Mouse (Mus musculus) retina, postnatal 1 day (tissue): ENCODE measurements at regions not wholly inside any gene's neighbourhood (a gene's known extent, or its start where the extent isn't known, plus 50 kb on each side); places are given as distances from the start of the nearest gene placed in this dataset.
"Not testable (repeated sequence)": the region's sequence is repeated elsewhere in the genome, so short reads cannot be mapped to it uniquely, and the experiment has no call there.

Source experiments
- DNase-seq: peaks from one replicate; pipeline ENCODE4 v3.0.0-alpha.2; 2012

DNA sequence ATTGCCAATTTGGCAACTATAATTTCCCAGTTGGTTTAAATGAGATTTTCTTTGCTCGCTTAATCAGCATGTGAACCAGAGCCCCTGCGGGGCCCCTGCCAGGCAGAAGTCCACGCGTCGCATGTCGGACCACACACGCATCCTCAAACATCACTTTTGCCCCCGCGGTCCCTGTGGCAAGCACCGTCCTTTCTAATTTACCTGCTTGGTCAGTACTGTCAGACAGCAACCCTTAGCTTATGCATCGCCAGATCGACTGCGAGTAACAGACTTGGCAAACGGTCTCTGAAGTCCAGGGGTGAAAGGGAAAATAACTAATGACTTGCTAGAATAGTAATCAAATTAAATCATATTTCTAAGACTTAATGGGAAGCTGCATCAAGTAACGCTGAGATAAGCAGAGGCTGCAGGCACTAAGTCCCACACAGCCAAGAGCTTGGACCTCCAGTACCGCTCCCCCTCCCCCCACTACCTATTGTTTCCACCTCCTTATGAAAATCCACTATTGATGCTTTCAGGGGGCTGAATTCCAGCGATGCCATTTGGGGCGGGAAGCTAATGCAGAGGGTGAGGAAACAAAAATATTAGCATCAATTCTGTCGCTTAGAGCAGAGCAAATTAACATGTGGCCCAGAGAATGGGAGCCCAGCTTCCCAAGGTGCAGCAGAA is 142.0 kb upstream of the Cntnap4 start:
- DNase-seq = peak; percentile 21

DNA sequence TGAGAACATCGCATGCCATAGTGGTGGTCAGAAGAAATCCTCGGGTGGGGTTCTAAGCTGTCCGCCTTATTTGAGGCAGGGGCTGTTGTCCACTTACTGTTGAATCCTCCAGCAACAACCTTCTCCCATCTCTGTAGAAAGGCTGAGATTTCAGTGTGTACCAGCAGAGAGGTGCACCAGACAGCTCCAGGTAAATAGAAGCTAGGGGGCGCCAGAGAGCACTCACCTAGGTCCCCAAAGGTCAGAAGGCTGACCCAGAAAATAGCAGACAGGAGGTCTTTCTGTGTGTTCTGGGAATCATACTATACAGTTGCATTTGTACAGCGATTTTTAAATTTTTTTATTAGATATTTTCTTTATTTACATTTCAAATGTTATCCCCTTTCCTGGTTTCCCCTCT is 157.9 kb upstream of the Cntnap4 start:
- no peak for DNase-seq

DNA sequence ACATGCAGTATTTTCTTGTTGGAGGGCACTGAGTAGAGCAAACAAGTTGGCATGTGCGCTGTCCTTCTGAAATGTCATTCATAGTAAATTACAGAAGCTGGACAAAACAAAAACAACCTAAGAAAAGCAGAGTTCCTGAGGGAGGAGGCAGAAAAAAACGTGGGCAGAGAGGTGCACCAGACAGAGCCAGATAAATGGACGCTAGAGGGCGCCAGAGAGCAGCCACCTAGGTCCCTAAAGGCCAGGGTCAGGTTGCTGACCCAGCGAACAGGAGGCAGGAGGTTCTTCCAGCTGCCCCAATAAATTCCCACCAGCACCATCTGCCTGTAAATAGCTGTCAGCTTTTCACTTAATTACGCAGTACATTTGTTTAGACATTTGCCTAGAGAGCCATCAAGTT is 158.6 kb upstream of the Cntnap4 start:
- peak; percentile 57 for DNase-seq

DNA sequence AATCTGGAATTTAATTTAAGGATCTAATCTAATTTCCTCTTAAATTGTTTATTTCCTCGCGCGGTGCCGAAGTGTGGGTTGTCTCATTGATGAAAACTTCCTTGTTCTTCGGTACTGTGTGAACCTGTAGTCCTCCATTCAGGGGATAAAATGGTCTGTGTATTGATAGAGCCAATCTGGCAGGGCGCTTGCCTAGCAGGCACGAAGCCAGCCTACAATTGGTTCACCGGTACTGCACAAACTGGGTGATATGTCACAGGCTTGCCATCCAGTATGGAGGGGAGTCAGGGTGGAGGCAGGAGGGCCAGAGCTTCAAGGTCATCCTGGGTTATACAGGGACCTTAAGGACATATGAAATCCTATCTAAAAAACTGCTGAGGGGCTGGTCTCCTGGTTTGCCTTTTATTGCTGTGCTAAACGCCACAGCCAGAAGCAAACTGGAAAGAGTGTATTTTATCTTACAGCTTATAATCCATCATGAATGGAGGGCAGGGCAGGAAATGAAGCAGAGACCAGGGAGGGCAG is 161.6 kb upstream of the Cntnap4 start:
- DNase-seq = no peak

DNA sequence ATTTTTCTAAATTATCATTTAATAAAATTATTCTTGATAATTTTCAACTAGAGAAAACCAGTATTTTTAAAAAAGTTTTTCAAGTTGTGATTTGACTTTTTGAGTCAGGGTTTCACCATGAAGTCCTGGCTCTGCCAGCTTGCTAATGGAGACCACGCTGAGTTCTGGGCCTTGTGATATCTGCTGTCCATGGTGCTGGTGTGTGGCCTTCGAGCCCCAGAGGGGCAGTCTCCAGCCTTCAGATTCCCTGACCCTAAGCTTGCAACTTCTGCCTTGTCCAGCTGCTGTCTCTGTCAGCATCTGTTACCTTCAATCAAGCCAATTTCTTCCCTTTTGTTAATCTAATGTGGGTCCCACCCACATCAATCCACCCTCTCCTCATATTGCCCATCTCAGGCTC is 165.8 kb upstream of the Cntnap4 start:
- DNase-seq = no peak

DNA sequence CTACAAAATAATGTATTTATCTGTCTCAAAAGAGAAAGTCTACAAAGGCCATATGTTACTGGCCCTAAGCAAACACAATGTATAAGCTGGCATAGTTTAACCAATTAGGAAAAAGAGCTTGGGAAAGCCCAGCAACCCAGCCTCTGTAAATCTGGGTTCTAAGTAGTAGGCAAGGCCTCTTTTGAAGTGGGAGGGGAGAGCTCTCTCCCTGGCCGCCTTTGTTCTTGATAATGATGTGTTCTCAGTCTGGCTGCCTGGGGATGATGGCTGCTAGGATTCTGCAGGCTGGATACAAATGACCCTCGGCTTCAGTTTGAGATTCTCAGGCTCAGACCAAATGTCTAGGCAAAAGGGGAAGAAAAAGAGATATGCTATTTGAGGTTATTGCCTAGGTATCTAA is 172.4 kb upstream of the Cntnap4 start:
- DNase-seq = peak; percentile 7

DNA sequence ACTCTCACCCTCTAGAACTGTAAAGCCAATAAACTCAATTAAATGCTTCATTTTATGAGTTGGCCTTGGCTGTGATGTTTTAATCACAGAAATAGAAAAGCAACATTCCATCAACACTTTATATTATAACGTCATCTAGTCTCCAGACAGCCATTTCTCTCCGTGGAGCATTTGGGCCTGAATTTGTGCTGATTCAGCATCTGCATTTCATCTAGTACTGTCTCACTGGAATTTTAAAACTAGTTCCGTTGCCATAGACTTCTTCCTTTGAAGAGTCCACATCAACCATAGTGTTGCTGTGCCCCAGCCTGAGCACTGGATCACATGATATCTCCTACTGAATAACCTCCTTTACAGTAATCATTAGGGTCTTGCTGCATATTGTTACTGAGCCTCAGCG is 179.7 kb upstream of the Cntnap4 start:
- DNase-seq = no peak

DNA sequence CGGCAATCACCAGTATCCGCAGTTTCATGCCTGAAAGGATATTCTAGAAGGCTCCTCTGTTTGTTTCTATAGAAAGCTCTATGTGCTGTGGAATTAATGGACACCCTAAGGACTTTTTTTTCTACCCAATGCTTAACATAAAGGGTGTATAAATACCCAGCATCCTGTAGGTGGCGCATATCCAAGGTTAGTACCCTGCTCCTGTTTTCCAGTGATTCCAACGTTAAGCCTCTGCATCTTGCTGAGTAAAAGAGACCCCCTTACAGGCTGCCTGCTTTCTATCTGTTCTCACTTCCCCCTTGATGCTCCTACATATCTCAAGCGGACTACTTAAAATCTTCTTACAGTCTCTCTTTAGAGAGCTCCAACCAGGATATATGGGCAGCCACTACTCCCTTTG is 221.5 kb upstream of the Cntnap4 start:
- DNase-seq = peak; percentile 68

DNA sequence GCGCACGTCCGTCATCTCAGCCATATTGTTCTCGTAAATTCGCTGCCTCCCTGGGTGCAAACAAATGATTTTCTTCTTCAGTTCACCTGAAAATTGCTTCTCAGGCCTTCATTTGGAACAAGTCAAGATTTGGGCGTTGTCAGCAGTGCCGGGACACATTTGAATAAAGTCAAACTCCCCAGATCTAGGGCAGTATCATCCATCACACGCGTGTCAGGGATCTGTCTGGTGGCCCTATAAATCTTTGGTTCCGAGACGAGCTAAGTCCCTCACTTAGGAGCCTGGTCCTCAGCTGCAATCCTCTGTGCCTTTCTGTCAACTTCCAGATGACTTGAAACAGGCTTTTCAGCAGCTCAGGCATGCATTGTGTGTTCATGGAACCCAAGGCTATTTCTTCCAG is 236.7 kb upstream of the Cntnap4 start:
- DNase-seq = no peak

DNA sequence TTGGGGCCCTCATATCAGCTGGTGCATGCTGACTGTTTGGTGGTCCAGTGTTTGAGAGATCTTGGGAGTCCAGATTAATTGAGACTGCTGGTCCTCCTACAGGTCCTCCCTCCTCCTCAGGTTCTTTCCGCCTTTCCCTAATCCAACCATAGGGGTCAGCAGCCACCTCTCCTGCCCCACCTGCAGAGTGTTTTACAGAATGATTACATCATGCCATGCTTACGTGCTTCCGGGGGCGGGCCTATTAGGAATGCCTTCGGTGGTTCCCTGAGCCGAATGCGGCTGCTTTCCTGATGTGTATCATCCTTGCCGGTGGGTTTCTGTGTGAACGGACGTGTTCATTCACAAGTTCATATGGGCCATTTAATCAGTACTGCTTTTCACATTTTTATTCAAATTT is 237.8 kb upstream of the Cntnap4 start:
- DNase-seq = no peak

DNA sequence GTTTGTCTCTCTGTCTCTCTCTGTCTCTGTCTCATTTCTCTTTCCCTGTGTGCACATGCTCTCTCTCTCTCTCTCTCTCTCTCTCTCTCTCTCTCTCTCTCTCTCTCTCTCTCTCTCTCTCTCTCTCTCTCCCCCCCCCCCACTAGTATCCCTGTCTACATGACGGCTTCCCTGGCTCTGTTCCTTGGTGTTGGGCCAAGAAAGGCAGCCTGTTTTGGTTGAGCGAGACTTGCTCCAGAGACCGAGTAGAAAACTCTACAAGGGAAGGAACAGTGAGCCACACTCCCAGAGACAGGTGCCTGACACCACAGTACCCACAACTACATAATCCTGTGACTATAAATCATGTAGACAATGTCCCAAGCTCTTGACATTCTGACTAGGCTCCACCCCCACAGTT is 260.0 kb upstream of the Cntnap4 start:
- DNase-seq = no peak

DNA sequence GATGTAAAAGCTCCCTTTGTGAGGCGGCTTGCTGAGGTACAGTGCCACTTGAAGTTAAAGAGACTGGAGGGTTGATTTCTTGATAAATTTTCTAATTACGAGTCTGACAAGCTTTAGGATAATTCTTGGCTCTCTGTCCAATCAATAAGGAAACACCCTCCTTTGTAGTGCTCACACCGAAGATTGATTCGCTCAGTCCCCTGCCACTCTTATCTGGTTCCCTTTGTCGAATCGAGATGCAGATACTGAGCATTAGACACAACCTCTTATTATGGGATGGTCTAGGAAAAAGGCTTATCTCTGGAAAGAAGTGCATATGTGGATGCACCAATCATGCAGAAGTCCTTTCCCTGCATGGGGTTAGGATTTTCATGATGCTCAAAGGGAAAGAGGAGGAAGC is 261.5 kb upstream of the Cntnap4 start:
- no peak for DNase-seq

DNA sequence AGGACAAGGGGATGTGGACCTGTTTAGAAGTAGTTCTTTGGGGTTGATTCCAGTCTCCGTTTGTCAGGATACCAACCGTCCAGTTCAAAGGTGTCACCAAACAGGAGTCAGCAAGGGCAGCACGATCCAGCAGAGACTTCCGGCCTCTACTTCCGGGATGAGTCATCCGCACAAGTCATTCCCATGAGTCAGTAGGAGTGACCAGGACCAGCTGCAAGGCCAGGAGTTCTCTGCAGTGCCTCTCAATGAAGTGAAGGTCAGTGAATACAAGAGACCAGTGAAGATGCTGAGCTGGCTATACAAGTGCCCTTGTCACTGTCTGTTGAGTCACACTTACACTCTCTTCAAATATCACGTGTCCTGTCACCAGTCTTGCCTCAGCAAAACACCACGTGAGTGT is 272.8 kb upstream of the Cntnap4 start:
- DNase-seq = no peak

DNA sequence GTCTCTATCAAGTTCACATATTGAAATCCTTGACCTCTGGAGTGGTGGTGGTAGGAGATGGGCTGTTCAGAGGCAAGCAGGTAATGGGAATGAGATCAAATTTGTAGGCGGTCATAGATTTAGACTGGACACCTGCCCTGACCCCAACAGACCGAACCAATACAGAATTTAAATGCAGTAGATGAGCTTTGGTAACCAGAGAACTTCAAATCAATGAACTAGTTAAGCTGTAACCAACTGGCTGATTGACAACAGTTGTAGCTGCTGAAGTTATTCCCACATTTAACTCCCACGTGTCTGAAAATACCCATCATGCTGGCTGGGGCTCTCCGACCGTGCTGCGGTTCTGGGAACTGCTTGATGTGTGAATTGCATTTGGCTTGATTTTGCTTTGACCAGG is 268.5 kb upstream of the Gm6793 start:
- no peak for DNase-seq

DNA sequence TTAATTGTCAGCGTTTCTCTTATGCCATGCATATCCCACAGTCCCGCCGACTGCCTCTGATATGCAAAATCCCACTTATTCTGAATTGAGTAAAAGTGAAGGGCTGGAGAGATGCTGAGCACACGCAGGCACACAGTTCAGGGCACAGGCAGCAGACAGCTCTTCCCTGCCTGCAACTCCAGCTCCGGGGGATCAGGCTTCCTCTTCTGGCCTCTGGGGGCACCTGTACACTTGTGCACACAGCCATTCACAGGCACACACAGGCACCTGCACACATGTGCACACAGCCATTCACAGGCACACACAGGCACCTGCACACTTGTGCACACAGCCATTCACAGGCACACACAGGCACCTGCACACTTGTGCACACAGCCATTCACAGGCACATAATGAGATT is 254.8 kb upstream of the Gm6793 start:
- DNase-seq = no peak

DNA sequence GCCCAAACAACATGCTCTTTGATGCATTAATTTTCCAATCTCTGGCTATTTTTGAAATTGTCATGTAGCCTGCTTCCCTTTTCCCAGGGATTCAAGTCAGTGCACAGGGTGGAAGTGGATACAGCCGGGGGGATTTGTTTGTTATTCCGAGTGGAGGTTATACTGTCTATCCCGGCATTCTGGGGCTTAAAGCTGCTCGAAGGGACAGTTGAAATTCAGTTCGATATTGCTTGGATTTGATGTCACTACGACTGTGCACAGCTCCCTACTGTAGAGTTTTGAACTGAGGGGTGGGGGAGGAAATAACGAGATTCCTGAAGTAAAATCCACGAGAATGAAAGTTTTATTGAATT is 254.4 kb upstream of the Gm6793 start:
- DNase-seq = no peak

DNA sequence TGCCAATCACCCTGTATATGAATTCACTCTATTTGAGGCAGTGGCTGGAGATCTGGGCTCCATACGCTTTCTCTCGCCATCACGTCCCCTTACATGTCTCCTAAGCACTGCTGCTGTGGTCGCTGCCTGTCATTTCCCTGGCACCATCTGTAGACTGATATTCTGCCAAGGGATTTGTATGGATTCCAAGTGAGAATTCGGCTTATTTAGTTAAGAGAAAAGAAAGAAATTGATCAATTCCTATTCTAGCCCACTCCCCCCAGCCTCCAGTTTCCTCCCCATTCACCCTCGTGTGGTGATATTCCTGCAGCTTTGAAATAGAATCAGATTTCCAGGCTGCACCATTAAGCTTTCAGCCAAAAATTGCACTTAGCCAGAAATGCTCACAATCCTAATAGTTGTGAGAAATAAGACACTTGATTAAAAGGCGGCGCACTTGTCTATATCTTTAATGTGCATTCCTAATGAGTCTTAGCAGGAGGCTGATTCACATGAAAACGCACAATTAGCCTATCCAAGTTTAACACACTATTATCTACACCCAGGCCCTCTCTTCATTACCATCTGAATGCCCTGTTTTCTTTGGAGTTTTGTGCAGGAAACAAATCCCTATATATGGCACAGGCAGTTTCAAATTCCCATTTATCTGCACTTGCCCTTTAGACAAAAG is 253.8 kb upstream of the Gm6793 start:
- no peak for DNase-seq

DNA sequence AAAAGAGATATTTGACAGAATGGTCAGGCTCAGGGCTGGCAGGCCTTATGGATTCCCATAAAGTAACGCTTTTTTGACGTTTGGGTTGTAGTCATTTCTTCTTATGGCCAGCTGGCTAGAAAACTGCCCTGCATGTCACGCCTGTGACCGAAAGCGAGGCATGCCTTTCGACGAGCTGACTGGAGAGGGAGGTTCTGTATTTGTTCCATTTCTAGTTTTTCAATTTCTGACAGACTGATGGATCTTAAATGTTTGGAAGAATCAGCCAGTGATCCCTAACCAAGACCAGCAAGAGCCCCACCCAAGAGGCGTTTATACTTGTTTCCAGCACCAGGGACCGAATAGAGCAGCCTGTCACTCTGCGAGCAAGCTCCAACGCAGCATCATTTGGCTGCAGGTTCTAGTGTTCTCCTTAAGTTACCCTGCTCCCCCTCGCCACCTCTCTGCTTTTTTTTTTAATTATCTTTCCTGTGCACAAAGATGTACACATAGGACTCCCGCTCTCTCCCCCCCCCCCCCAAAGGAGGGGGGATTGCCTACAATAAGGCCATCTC is 243.2 kb upstream of the Gm6793 start:
- DNase-seq = peak; percentile 17

DNA sequence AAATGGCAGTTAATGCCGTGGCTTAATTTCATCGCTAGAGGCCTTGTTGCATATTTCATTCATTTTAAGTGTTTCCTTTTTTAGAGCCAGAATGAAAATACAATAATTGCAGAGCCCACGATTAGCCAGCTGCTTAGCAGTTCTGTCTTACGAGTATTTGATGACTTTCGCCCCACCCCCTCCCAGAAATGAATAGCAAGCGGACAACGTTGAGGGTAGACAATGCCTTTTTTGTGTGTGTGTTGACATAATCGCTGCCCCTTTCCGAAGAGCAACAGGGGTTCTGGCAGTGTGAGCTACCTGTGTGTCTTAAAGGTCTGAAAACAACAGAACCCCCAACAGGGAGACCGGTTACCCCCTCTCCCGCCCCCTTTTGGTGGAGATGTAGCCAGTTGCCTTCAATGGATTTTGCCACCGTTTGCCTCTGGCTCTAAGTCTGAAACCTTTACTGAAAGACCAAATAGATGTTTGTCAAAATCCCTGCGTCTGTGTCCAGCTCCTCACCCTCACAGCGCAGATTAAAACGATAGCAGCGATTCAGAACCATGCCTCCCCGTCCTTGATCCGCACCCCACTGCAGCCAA is 242.6 kb upstream of the Gm6793 start:
- DNase-seq = peak; percentile 22

DNA sequence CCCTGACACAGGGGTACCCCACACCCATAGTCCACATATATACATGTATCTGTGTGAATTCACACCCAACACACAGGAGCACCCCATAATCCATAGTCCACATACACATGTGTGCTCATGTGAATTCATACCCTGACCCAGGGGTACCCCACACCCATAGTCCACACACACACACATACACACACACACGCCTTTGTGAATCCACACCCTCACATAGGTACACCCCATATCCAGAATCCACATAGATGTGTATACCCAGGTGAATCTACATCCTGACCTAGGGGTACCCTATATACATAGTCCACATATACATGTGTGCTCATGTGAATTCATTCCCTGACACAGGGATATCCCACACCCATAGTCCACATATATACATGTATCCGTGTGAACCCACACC is 231.8 kb upstream of the Gm6793 start:
- DNase-seq = not testable (repeated sequence)

DNA sequence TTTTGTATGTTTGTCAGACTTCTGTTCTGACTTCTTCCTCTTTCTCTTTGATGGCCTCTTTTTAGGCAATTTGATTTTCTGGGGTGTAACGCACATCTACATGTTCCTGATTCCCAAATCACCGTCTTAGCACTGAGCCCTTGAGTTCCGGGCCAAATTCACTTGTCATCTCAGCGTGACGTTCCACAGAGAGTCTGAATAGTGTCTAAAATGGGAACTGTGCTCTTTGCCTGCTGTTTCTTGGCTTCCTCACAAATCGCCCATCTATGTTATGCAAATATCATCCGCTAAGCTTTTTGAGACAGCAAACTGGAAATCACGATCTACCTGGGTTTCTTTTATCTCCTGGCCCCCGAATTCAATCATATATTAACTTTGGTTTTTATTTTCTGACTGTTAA is 223.8 kb upstream of the Gm6793 start:
- DNase-seq = no peak

DNA sequence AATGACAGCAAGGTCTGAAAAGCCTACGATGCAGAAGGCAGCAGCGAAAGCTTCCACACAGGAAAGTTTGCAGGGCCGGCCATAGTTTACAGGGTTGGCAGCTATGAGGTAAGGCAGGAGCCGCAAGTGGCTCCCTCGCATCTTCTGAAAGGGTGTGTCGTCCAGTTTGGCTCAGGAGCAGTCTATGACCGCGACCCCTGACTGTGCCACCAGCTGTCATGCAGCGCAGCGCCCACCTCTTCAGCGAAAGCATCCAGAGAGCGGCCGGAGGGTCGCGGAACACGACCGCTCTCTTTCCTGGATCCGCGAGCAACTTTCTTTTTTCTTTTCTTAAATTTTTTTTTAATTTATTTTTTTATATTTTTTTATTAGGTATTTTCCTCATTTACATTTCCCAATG is 221.9 kb upstream of the Gm6793 start:
- DNase-seq = not testable (repeated sequence)

DNA sequence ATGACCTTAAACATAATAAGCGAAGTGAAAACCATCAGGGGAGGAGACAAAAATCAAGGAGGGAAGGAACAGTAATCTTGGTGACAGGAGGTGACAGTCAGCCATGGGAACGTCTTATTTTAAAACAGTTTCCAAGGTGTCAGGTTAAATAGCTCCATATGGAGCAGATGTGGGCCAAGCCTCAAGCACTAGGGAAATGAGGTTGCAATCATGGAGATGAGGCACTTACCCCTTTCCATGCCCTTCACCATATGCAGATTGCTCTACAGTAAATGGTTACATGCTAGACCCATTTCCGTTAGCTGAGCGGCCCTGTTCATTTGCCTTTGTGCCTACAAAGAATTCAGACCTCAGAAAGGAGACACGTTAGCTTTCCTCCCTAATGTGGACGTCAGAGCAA is 204.8 kb upstream of the Gm6793 start:
- DNase-seq = no peak

DNA sequence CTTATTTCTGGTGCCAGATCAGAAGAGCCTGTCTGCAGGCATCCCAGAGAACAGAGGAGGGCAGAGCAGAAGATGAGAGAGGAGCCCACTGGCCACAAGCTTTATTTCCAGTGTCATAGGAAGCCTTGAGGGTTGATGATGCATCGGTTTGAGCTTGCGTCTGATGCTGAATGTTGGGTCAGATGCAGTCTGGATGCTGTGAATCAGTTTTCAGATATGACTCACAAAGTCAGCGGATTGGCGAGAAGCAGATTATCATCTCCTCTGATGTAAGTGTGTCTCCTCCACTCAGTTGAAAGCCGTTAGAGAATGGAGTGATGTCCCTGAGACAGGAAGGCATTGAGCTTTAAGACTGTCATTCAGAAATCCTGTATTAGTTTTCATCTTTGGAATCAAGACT is 197.3 kb upstream of the Gm6793 start:
- no peak for DNase-seq
